Mouse (Mus musculus) ZHBTc4 (cell line): Measurements from ENCODE around the gene Ece2.
A peak's percentile ranks its signal among the peaks of the same experiment; 100 is the strongest.

ENCODE experiments used
- DNase-seq: peaks from one replicate; pipeline ENCODE4 v3.0.0-alpha.2; 2011; ENCODE audit warnings: low read depth, low spot score

Ece2 gene

GRCm38 (mm10) chr16:20629731-20630634 is at the start of gene Ece2:
Ece2 (plus strand) TSS chr16:20629828.
- DNase-seq: peak; percentile 58

DNA sequence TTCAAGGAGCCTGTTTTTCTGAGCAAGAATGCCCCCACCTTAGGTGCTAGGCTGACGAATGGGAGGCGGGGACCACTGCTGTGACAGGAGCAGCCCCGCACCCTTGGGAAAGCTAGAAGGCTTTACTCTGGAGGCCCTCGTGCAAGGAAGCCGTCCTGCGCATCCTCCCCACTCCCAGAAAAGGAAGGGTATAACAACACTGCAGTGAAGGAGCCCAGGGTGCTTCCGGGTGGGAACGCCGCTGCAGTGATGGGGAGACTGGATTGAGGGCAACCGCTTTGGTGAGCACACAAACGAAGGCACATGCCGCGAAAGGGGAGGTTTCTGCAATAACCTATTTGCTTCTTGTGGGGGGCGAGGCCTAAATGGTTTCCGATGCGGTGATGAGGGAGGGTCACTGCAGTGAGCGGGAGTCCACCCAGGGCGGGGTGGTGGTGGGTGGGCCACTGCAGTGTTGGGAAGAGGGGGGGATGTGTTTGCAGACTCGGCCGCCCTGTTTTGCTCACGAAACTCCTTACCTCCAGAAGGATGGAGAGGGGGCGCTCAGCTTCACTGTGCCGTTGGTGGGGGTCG is 40.2 kb upstream of the Ece2 start, which contains the start of gene Vwa5b2:
Gene Vwa5b2 (plus strand): TSS at position 106 of the 573 bp plus-strand sequence.
- DNase-seq: peak; percentile 26

- peak; percentile 62 for DNase-seq
Measured at GRCm38 (mm10) chr16:20589939-20590679, 39.5 kb upstream of the Ece2 start.

DNA sequence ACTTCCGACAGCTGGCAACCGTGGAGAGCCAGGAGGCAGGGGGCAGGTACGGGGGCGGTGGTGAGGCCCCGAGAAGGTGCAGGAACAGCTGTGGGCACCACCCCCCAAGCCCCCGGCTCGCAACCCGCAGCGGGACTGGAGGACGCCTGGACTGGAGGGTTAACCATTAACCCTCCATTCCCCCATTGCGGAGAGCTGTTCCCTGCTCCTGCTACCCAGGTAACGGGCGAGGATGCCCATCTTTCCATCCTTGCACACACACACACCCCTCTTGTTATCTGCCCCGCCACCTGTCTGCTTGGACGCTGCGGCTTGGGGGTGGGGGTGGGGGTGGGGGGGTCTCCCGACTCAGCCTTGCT is 39.0 kb upstream of the Ece2 start:
- DNase-seq: no peak

- DNase-seq: peak; percentile 62
Measured at GRCm38 (mm10) chr16:20591076-20591705, 38.4 kb upstream of the Ece2 start.

- DNase-seq: no peak
Measured at GRCm38 (mm10) chr16:20595060-20595673, 34.5 kb upstream of the Ece2 start.

- no peak for DNase-seq
Measured at GRCm38 (mm10) chr16:20595737-20596136, 33.9 kb upstream of the Ece2 start.

DNA sequence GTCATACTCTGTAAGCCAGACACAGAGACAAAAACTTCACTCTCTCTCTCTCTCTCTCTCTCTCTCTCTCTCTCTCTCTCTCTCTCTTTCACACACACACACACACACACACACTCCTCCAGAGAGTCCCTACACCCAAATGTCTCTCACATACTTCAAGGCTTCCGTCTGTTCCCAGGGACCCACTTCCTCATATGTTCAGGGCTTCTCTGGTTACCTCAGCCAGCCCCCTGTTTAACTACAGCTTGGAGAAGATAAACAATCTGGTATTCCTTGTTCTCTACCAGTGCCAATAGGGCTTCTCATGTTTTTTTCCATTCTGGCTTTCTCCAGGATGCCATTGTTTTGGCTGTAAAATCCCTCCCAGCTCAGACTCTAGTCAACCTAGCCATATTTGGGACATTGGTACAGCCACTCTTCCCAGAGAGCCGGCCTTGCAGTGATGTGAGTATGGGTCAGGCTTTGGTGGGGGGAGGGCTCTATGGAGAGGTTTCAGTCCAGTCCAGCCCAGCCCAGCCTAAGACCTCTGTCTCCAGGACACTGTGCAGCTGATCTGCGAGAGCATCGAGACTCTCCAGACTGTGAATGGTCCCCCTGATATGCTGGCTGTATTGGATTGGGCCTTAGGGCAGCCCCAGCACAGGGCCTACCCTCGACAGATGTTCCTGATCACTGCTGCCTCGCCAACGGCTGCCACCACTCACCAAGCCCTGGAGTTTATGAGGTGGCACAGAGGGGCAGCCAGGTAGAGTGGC is 32.8 kb upstream of the Ece2 start:
- no peak for DNase-seq

DNA sequence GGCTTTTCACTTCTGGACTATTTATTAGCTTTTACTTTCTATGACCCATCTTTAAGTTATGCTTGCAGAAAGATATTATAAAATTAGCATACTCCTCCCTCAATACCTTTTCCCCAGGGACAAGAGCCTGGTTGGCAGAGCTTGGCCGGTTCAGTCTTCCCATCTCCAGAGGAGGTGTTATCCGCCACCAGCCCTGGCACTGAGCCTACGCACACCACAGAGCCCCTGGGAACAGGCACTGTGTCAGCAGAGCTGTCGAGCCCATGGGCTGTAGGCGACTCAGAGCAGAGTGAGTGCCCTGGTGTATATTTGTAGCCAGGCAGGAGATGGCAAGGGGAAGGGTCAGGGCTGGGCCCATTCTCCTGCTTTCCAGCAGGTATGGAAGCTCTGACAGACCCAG is 29.1 kb upstream of the Ece2 start:
- peak; percentile 32 for DNase-seq

GRCm38 (mm10) chr16:20604705-20605104 is 24.9 kb upstream of the Ece2 start:
- no peak for DNase-seq

DNA sequence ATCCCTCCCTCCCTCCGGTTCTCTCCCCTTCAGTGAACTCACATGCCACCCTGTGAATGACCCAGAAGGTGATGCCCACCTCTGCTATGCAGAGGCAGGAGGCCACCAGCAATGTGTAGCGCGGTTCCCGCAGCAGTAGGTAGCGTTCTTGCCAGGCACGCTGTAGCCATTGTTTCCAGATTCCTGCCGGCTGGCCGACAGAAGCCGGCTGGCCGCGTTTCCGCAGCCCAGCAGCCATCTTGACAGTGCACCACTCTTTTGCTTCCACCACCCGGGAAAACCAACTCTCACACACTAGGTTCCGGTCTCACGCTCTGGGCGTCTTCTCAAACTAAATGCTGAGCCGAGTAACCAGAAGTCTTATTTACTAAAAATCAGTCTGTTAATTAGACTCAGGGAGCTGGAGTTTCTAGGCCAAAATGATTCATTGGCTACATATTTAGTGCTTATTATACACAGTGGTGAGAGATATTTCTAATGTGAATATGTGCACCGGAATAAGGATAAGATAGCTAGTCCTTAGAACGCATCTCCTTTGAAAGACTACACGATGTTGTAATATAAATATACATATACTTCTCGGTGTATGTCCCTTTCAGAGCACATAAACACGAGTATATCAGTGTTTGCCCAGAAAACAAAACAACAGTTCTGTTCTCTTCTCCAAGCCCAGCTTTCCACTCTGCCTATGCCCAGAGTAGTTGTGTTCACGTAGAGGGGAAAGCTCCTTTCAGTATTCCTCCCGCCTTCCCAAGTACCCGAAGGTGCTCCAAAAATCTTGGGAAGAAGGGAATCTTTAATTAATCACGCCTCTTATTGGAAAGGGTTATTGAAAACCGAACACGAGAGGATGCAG is 18.9 kb upstream of the Ece2 start:
- DNase-seq: peak; percentile 91

DNA sequence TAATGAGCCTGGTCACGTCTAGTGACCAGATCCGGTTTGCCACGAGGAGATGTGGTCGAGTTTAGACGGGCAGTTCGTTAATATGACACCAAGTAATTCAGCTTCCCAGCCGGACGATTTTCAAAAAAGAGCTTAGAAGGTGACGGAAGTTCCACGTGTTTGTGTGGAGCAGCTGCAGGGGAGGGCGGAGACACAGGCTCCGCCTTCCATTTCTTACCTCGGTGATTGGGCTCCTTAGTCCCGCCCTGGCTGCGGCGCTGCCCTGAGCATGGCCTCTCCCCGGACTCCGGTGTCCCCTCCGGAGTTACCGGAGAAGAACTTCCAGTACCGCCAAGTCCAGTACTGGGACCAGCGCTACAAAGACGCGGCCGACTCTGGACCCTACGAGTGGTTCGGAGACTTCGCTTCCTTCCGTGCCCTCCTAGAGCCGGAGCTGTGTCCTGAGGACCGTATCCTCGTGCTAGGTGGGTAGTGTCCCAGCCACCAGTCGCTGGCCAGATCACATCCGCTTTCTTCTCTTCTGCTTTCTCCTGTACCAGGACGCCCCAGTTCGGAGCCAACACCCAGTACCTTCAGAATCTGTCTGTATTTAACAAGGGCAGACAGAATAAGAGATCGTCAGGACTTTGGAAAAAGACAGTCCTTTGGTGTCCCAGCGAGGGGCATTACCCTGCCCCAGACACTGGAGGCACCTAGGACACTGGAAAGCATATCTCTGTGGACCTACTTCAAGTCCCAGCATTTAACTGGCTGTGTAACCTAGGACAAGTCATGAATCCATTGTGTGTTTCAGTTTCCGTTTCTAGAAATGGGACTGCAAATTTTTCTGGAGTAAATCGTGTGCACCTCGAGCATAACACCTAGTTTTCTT is 18.0 kb upstream of the Ece2 start, which contains the start of the genes Eef1akmt4, Gm49333 and Alg3:
Gene Eef1akmt4 (plus strand): TSS at position 237 of the 871 bp plus-strand sequence.
Gene Gm49333 (plus strand): TSS at position 254 of the 871 bp plus-strand sequence.
Gene Alg3 (minus strand): TSS at position 379 of the 871 bp plus-strand sequence.
- peak; percentile 95 for DNase-seq

DNA sequence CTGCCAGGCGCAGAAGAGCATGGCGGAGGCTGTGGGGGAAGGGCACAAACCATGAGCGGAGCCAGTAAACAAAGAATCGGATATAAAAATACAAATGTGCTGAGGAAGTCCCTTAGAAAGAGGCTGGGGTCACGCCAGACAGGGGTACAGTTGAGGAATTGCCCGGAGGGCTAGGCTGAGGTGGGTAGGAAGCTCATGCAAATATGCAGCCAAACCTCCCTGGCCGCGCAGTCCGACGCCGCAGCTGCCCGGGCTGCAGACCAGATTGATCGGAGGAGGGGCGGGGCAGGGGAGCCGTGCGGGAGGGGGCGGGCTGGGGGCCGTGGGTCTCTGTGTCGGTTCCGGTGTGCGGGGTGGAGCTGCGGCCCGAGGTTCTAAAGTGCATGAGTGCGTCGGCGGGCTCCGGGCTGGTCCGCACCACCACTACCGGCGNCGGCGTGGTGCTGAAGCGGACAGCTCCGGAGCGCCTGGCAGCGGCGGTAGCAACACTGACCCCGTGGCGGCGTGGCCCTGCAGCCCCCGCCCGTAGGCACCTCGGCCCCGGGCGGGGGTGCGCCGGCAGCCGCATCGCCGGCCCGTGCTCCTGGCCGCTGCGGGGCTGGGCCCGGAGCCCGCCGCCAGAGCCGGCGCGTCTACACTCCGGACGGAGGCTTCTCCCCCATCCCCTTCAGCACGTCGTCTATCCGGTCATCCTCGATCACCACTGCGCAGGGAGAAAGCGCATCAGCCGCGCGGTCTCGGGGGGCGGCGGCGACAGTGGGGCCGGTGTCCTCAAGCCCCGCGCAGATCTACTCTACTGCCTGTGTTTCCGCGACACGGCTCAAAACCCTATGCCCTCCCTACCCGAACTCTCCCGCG is 9.9 kb upstream of the Ece2 start:
- peak; percentile 70 for DNase-seq

DNA sequence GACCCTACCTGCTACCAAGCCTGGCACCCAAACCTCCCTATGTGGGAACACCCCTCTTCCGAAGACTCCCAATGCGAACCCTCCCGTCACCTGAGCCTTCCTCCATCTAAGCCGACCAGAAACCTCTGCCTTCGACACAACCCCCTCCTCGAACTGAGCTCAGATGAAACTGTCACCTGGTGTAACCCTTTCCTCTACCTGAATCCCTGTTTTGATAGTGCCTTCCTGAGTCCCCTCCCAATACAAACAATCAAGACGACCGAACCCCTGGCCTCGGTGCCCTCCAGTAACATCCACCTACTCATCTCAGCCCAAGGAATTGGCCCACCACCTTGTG is 9.3 kb upstream of the Ece2 start:
- peak; percentile 25 for DNase-seq

- peak; percentile 49 for DNase-seq
Measured at GRCm38 (mm10) chr16:20620751-20621190, 8.9 kb upstream of the Ece2 start.

DNA sequence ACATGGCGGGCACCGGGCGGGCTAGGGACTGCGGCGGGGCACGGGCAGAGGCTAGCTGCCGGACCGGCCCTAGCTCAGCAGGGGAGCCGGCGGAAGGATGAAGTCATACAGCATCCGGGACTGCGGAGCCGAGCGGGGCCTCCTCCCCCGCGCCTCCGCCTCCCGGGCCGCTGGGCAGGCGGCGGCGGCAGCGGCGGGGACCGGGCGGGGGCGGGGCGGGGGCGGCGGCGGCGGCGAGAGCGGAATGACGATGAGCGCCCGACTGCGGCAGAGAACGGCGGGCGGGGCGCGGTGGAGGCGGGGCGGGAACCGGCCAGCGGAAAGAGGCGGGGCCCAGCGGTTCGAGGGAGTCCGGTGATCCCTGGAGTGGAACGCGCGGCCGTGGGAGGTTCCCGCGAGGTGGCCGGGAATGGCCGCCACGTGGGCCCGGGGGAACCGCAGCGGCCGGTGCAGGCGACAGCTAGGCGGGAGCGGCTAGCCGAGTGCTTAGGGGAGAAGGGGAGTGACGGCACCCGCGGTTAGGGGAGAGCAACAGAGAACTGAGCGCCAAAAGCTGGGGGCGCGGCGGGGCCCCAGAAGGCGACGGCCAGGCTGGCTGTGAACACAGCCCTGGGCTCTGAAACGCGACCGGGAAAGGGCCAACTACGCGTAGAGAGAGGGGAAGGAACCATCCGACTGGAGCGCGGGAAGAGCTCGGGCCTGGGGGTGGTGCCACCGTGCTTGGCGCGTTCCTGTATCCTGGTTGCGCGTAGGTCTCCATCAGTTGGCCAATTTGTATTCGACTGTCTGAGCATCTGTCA is 8.2 kb upstream of the Ece2 start, which contains the start of gene Camk2n2:
Gene Camk2n2 (minus strand): TSS at position 97 of the 800 bp plus-strand sequence.
- DNase-seq: peak; percentile 60
